Comparison of ENCODE assay signal across 8 mouse cellular contexts in genomic region chr1:191964773-191965481, GRCm38 (mm10). TPM values are rescaled to one million over a fixed set of nuclear protein-coding genes. Genes with fewer than 3 reads are reported as not detected.
DNase-seq lines count a peak whose midpoint lies in the region; ATAC-seq and TF ChIP-seq lines count a peak whose summit lies in the region.

No protein-coding gene starts in this region.

- WGBS in heart, embryonic 15.5 days, result 14% methylated on average over 13 of the region's 13 CpGs
- 13% methylated on average over 13 of the region's 13 CpGs for WGBS in large intestine, adult 2 months
- 10% methylated on average over 13 of the region's 13 CpGs for WGBS in liver, postnatal 0 days (ENCODE audit: insufficient replicate concordance)
- 19% methylated on average over 13 of the region's 13 CpGs for WGBS in neural tube, embryonic 13.5 days

- H3K4me2 ChIP-seq in heart, embryonic 15.5 days, result peak overlapping the region; percentile 41; the same call in 1 of the 2 replicates
- H3K4me2 ChIP-seq in liver, postnatal 0 days (ENCODE audit: low read depth, low read length), result no peak overlapping the region
- H3K4me2 ChIP-seq in neural tube, embryonic 13.5 days, result no peak overlapping the region

- H3K9ac ChIP-seq in heart, embryonic 15.5 days, result no peak overlapping the region
- no peak overlapping the region for H3K9ac ChIP-seq in liver, postnatal 0 days (replicated peaks)
- H3K9ac ChIP-seq in neural tube, embryonic 13.5 days, result no peak overlapping the region

- H3K36me3 ChIP-seq in heart, embryonic 15.5 days, result no peaks in the 10 kb centered on the region
- no peaks in the 10 kb centered on the region for H3K36me3 ChIP-seq in liver, postnatal 0 days (replicated peaks; ENCODE audit: insufficient read depth, low read length)
- no peaks in the 10 kb centered on the region for H3K36me3 ChIP-seq in neural tube, embryonic 13.5 days

- H3K27ac ChIP-seq in heart, embryonic 15.5 days, result no peak overlapping the region
- no peak overlapping the region; the same call in 1 of the 2 replicates for H3K27ac ChIP-seq in liver, postnatal 0 days (ENCODE audit: low read depth)
- no peak overlapping the region for H3K27ac ChIP-seq in neural tube, embryonic 13.5 days (replicated peaks)

- no peak for TF ChIP-seq EP300 in liver, postnatal 0 days (IDR thresholded peaks at IDR 0.05; ENCODE audit: low read depth)

- ATAC-seq in CD4-positive, CD25-positive, alpha-beta regulatory T cell, adult 4 months, result peak; percentile 94
- no peak for ATAC-seq in heart, embryonic 15.5 days (replicated peaks; ENCODE audit: insufficient number of reproducible peaks, insufficient read depth, low FRiP score, low read depth)
- peak; percentile 51 for ATAC-seq in liver, postnatal 0 days
- peak; percentile 81 for ATAC-seq in neural tube, embryonic 13.5 days (ENCODE audit: low read depth)

- H3K9me3 ChIP-seq in heart, embryonic 15.5 days (replicated peaks), result no peaks in the 10 kb centered on the region
- no peaks in the 10 kb centered on the region for H3K9me3 ChIP-seq in liver, postnatal 0 days (ENCODE audit: low read length)
- no peaks in the 10 kb centered on the region for H3K9me3 ChIP-seq in neural tube, embryonic 13.5 days

- H3K27me3 ChIP-seq in heart, embryonic 15.5 days, result no peaks in the 10 kb centered on the region; the same call in 1 of the 2 replicates
- no peaks in the 10 kb centered on the region for H3K27me3 ChIP-seq in liver, postnatal 0 days (ENCODE audit: insufficient read depth, low read length)
- H3K27me3 ChIP-seq in neural tube, embryonic 13.5 days, result no peaks in the 10 kb centered on the region

- H3K4me1 ChIP-seq in heart, embryonic 15.5 days (replicated peaks), result peaks cover 2% of the 10 kb centered on the region; the same call in 1 of the 2 replicates
- H3K4me1 ChIP-seq in liver, postnatal 0 days (ENCODE audit: insufficient read depth), result peaks cover 10% of the 10 kb centered on the region; the same call in 1 of the 2 replicates
- H3K4me1 ChIP-seq in neural tube, embryonic 13.5 days (replicated peaks), result no peaks in the 10 kb centered on the region; the same call in 1 of the 2 replicates

- TF ChIP-seq POLR2A in brain, embryonic 14.5 days (IDR thresholded peaks at IDR 0.05; ENCODE audit: borderline replicate concordance, extremely low read depth, insufficient read depth, insufficient read length, poor library complexity, severe bottlenecking), result no peak

- peak; percentile 93 for DNase-seq in brain, embryonic 14.5 days (ENCODE audit: low read depth)
- peak; percentile 62 for DNase-seq in fibroblast of lung, adult 2 months (ENCODE audit: low read depth)
- DNase-seq in large intestine, adult 2 months (ENCODE audit: low read depth, low spot score), result peak; percentile 61
- peak; percentile 84 for DNase-seq in liver, postnatal 0 days
- peak; percentile 58 for DNase-seq in telencephalon, adult 2 months (ENCODE audit: low read depth, low spot score)

- TF ChIP-seq CTCF in brain, embryonic 14.5 days (IDR thresholded peaks at IDR 0.05; ENCODE audit: borderline replicate concordance, extremely low read depth, insufficient read depth, insufficient read length), result peak; percentile 97
- peak; percentile 94 for TF ChIP-seq CTCF in liver, postnatal 0 days (IDR thresholded peaks at IDR 0.05; ENCODE audit: low read depth)

- no peak overlapping the region for H3K4me3 ChIP-seq in heart, embryonic 15.5 days
- H3K4me3 ChIP-seq in liver, postnatal 0 days (ENCODE audit: low read depth, low read length), result no peak overlapping the region
- no peak overlapping the region for H3K4me3 ChIP-seq in neural tube, embryonic 13.5 days

RNA-seq across cellular contexts. Expression of gene Rd3, which starts 12.2 kb away (rescaled TPM):
- 1 to 10 TPM in 1 of 2 experiments, under 1 TPM in 1; 0.24 to 1.5 TPM for polyA plus RNA-seq in CD4-positive, CD25-positive, alpha-beta regulatory T cell, adult 4 months (2017; shearing (Covaris generic))
- 2.6 and 3.2 TPM in 2 replicates for polyA plus RNA-seq in brain, embryonic 14.5 days (2012; rRNA removed)
- polyA plus RNA-seq in heart, embryonic 15.5 days (2015; fragmentation: Nextera tagmentation; extraction: Ambion mirVana), result 4.4 and 4.9 TPM in 2 replicates
- polyA plus RNA-seq in large intestine, adult 2 months (2012; rRNA removed), result 0.05 and 0.14 TPM in 2 replicates
- 0.09 and 0.12 TPM in 2 replicates for polyA plus RNA-seq in liver, postnatal 0 days (2015; fragmentation: Nextera tagmentation; extraction: Ambion mirVana)
- polyA plus RNA-seq in neural tube, embryonic 13.5 days (2015; fragmentation: Nextera tagmentation; extraction: Ambion mirVana), result 12.4 and 16.1 TPM in 2 replicates

RNA-seq across cellular contexts. Expression of gene Slc30a1, which starts 58.4 kb away (rescaled TPM):
- 1 to 10 TPM; 1.4 to 1.8 TPM for polyA plus RNA-seq in CD4-positive, CD25-positive, alpha-beta regulatory T cell, adult 4 months (2017; shearing (Covaris generic))
- polyA plus RNA-seq in brain, embryonic 14.5 days (2012; rRNA removed), result 8.8 and 11.4 TPM in 2 replicates
- 2.5 and 2.6 TPM in 2 replicates for polyA plus RNA-seq in heart, embryonic 15.5 days (2015; fragmentation: Nextera tagmentation; extraction: Ambion mirVana)
- 15.2 and 19.8 TPM in 2 replicates for polyA plus RNA-seq in large intestine, adult 2 months (2012; rRNA removed)
- polyA plus RNA-seq in liver, postnatal 0 days (2015; fragmentation: Nextera tagmentation; extraction: Ambion mirVana), result 4.3 and 7.0 TPM in 2 replicates
- polyA plus RNA-seq in neural tube, embryonic 13.5 days (2015; fragmentation: Nextera tagmentation; extraction: Ambion mirVana), result 3.5 and 3.6 TPM in 2 replicates
